Mouse (Mus musculus) splenic B cell, adult 2 months (primary cell): Measurements from ENCODE around the gene Mroh7.

Experiments
- DNase-seq: peaks from one replicate; pipeline ENCODE4 v3.0.0-alpha.2; 2011; ENCODE audit warnings: low read depth, low spot score
- H3K27me3 ChIP-seq: 2 replicates; pipeline ENCODE4 v1.6.1; 2012; ENCODE audit warnings: mild to moderate bottlenecking, low read length, moderate library complexity, mixed read lengths; ENCODE audit not compliant: control insufficient read depth, poor library complexity, insufficient read depth, severe bottlenecking
- H3K36me3 ChIP-seq: 2 replicates; pipeline ENCODE4 v1.6.1; 2012; ENCODE audit warnings: mild to moderate bottlenecking, low read length, moderate library complexity, mixed read lengths; ENCODE audit not compliant: control insufficient read depth, poor library complexity, insufficient read depth, severe bottlenecking

The Mroh7 gene

DNA sequence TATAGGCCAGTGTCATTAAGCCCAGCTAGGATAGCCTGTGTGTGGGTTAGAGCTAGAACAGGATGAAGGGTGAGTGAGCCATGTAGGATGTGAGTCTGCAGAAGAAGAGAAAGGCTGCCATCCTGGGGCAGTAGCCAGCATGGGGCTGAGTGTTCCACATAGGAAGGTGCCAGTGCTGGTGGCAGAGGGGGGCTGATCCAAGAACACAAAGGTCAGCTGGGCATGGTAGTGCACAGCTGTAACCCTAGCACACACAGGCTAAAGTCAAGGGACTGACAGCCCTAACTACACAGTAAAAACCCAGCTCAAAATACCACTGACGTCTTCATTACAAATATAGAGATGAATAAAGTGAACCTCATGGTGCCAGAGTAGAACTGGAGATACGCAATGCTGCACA lies 64.2 kb downstream of the Mroh7 start:
- no peaks in the 10 kb centered on the region for H3K27me3 ChIP-seq
- peaks cover 14% of the 10 kb centered on the region for H3K36me3 ChIP-seq
- DNase-seq = no peak

GRCm38 (mm10) chr4:106665673-106666072 lies 65.1 kb downstream of the Mroh7 start:
- Histone ChIP-seq H3K27me3 (no peaks in the 10 kb centered on the region), H3K36me3 (peaks cover 14% of the 10 kb centered on the region)
- DNase-seq = no peak

DNA sequence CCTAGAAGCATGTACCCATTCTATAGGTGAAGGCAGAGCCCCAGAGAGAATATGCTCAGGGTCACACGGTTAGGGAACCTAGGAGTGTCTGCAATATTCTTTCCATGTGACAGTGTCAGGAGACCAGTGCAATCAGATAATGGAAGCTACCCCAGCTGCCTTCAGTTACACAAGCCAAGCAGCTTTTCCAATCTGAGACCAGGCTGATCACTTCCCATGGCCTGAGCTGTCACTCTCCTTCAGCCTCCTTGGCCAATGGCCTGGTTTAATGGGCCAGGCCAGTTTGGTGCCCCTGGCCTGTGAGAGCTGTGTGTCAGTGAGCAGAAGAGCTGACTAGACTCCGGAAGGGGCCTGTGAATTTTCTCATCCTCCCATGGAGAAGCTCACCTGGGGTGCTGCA lies 65.5 kb downstream of the Mroh7 start:
- no peaks in the 10 kb centered on the region for H3K27me3 ChIP-seq
- H3K36me3 ChIP-seq = peaks cover 14% of the 10 kb centered on the region
- no peak for DNase-seq

DNA sequence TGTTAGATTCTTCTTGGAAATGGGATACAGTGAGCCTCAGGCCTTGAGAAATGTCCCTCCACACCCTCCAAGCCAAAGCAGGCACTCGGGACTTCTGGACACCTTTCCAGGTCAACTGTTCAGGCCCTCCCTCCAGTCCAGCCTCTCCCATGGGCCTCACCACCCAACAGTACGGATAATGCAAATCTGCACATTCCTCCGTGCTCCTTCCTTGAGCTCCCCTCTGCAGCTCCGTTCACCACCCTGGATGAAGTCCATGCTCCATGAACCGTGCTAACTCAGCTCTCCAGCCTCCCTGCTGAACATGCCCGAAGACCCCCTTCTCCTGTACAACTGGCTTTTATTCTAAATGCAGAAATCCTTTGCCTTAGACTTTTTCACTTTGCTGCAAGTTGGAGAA lies 66.0 kb downstream of the Mroh7 start:
- DNase-seq = no peak
- peaks cover 12% of the 10 kb centered on the region for H3K36me3 ChIP-seq

DNA sequence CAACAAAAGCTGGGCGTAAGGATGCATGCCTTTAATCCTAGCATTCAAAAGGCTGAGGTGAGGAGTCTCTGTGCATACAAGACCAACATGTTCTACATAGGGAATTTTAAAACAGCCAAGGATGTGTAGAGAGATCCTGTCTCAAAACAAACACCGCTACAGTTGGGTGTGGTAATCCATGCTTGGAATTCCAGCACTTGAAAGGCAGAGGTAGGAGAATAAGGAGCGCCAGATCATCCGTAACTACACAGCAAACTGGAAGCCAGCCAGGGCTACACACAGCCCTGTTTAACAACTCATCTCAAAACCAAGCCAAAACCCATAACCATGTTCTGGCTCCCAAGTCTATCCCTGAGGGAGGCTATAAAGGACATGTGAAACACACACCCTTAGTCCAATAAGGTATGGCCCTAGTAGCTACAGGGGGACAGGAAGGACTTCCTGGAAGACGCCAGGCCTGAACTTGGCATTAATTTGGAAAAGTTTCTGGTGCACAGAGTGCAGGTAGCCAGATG lies 66.7 kb downstream of the Mroh7 start:
- no peak for DNase-seq
- Histone ChIP-seq H3K36me3 (peaks cover 12% of the 10 kb centered on the region), H3K27me3 (no peaks in the 10 kb centered on the region)

More for the DNA sequence above, 66.0 kb downstream of the Mroh7 start:
- H3K27me3 ChIP-seq = no peaks in the 10 kb centered on the region

- Histone ChIP-seq H3K27me3 (no peaks in the 10 kb centered on the region), H3K36me3 (peaks cover 6% of the 10 kb centered on the region; the same call in 1 of the 2 replicates)
- no peak for DNase-seq
Measured at GRCm38 (mm10) chr4:106655681-106656080, 75.0 kb downstream of the Mroh7 start.

DNA sequence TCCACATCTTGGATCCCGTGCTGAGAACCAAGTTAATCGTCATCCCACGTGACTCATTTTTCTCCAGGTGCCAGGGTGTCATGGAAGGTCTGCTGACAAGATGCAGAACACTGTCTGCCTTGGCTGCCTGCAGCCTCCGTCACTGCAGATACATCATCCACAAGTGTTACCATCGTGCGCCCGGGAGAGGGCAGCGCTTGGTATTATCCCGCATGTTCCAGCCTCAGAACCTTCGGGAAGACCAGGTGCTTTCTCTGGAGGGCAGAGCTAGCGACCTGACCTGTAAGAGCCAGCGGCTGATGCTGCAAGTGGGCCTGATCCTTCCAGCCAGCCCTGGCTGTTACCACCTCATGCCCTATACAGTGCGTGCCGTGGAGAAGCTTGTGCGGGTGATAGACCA lies 77.7 kb downstream of the Mroh7 start:
- H3K36me3 ChIP-seq = peaks cover 6% of the 10 kb centered on the region; the same call in 1 of the 2 replicates
- DNase-seq = no peak
- H3K27me3 ChIP-seq = no peaks in the 10 kb centered on the region

DNA sequence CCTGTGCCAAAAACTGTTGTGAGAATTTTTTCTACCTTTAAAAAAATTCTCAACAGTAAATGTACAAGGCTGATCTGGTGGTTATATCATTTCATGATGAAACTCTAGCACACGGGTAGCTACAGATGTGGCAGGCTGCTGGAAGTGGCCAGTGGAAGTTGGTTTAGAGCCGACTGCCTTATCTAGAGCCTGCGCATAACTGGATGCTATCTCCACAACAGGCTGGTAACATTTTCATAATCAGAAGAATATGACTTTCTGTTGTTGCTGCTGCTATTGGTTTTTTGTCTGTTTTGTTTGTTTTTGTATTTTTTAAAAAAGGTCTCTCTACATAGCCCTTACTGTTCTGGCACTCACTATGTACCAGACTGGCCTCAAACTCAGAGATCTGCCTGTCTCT lies 78.2 kb downstream of the Mroh7 start:
- Histone ChIP-seq H3K27me3 (no peaks in the 10 kb centered on the region), H3K36me3 (peaks cover 5% of the 10 kb centered on the region; the same call in 1 of the 2 replicates)
- DNase-seq = no peak

DNA sequence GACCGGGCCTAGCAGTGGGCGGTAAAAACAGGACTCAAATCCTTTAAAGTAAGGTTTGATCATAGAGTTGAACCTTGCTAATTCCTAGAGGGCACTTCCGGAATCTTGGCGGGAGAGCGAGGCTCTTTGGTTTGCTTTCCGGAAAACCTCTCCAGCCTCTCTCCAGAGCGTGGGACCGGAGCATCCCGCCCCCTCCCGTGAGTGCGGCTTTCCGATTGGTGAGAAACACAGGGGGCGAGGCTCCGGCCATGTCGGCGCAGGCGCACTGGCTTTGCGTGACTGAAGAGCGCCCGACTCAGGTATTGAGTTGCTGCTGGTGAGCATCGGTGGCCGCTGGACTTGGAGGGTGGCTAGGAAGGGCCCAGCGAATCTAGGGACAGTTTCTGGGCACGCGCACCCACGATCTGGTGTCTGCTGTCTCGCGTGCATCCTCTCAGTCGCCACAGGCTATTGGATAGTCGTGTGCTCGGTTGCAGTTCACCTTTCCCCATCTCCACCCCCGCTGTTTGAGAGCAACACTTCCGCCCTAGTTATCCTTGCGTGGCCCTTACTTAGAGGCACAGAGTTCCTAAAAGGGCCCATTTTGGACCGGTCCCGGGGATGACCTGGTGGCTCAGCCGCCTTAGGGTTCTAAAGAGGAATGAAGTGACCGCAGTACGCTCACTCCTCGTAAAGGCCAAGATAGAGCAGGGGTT lies 79.7 kb downstream of the Mroh7 start, which contains the start of gene Pars2:
TSS of gene Pars2 (plus strand) at position 237 of the 695 bp plus-strand sequence.
- Histone ChIP-seq H3K36me3 (peaks cover 4% of the 10 kb centered on the region; the same call in 1 of the 2 replicates), H3K27me3 (no peaks in the 10 kb centered on the region)
- DNase-seq = peak; percentile 97

GRCm38 (mm10) chr4:106647137-106647536 lies 83.6 kb downstream of the Mroh7 start:
- Histone ChIP-seq H3K27me3 (no peaks in the 10 kb centered on the region), H3K36me3 (no peaks in the 10 kb centered on the region)
- no peak for DNase-seq

DNA sequence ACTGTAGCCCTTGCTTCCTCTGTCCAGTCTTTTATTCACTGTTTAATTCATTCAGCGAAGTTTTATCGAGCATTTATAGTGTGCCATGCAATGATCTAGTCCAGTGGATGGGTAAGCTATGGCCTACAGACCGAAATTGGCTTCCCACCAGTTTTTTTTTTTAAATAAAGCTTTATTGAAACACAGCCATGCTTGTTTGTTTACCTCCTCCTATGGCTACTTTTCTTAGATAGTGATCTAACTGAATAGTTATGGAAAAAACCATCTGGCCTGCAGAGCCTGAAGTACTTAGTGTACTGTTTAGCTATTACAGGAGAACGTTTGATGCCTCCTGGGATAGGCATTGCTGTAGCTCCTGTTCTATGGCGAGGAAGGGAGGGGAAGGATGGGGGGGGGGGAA lies 84.9 kb downstream of the Mroh7 start:
- no peaks in the 10 kb centered on the region for H3K27me3 ChIP-seq

DNA sequence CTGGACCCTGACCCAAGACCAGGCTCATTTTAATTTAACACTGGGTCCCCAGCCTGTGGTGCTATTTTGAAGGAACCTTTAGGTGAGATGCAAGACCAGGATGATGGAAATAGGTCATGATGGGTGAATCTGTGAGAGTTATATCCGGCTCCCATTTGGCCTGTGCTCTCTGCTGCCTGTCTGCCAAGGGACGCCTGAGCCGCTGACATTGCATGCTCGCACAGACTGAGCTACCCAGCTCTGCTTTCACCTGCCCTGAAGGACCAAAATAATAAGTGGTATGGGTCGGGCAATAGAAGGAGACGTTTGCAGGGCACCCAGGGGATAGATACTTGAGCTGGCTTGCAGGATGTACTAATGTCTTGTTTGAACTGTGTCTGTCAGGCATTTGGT lies 86.5 kb downstream of the Mroh7 start:
- H3K27me3 ChIP-seq = no peaks in the 10 kb centered on the region

More for the DNA sequence above, 84.9 kb downstream of the Mroh7 start:
- DNase-seq = no peak
- no peaks in the 10 kb centered on the region for H3K36me3 ChIP-seq

DNA sequence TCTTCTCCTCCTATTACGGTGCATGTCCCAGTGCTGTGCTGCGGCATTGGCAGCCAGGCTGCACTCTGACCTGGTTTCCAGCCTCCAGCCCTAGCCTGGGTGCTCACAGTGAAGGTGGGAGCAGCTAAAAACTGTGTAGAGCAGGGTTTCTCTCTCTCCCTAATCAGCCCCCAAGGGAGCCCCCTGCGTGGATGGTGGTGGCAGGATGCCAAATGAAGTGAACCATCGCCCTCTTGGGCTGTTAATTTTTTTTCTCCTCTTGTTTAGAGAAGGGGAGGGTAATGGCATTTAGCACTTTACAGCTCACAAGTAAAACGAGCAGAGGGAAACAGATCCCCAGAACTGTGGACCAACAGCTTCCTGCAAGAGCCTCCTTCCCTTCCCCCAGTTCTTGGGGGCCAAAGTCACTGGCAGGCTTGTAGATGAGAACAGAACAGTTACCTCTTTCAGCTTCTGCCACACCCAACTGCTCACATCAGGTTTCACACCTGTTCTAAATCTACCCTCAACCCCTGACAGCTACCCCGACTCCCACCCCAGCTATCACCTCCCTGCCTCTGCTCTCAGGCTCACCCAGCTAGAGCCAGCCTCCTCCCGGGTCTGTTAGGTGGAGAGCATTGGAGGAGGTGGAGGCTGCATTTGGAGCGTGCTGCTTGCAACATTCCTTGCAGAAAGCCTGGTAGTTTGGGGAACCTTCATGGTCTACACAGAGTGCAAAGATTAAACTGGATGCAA lies 87.1 kb downstream of the Mroh7 start:
- no peaks in the 10 kb centered on the region for H3K27me3 ChIP-seq
- no peak for DNase-seq
- no peaks in the 10 kb centered on the region for H3K36me3 ChIP-seq

More for the DNA sequence above, 86.5 kb downstream of the Mroh7 start:
- no peak for DNase-seq
- H3K36me3 ChIP-seq = no peaks in the 10 kb centered on the region

- Histone ChIP-seq H3K27me3 (no peaks in the 10 kb centered on the region), H3K36me3 (no peaks in the 10 kb centered on the region)
- no peak for DNase-seq
Measured at GRCm38 (mm10) chr4:106634086-106634479, 96.6 kb downstream of the Mroh7 start.
